Mouse (Mus musculus) kidney, adult 2 months (tissue): ENCODE data around the gene Klhl1.
"Not testable (repeated sequence)": the region's sequence is repeated elsewhere in the genome, so short reads cannot be mapped to it uniquely, and the experiment has no call there.

ENCODE experiments used
- CTCF ChIP-seq: fragments of 200-500 bp; conservative IDR thresholded peaks from 2 replicates; pipeline ENCODE4 v1.5.1; 2011; ENCODE audit warnings: low read depth, mild to moderate bottlenecking, control low read depth, low read length, moderate library complexity, mixed read lengths; ENCODE audit not compliant: insufficient read depth, insufficient read length
- POLR2A ChIP-seq: fragments of 200-500 bp; IDR thresholded peaks from one replicate; pipeline ENCODE4 v1.6.1; 2011; ENCODE audit warnings: low read depth, low read length, control low read depth

- TF ChIP-seq CTCF, POLR2A: not testable (repeated sequence)
Measured at GRCm38 (mm10) chr14:96194795-96195194, 324.1 kb downstream of the Klhl1 start.
